Mouse (Mus musculus): ENCODE measurements at regions not wholly inside any gene's neighbourhood (a gene's known extent, or its start where the extent isn't known, plus 50 kb on each side); places are given as distances from the start of the nearest gene placed in this dataset.

- TF ChIP-seq CTCF (IDR thresholded peaks at IDR 0.05; ENCODE audit: extremely low read depth, insufficient read depth, low read length) (0 out of 2 replicates have a peak, but pooled peaks have one; percentile 2), POLR2A (IDR thresholded peaks at IDR 0.05; ENCODE audit: extremely low read depth, insufficient read depth, low read length) (no peak)
Measured at GRCm38 (mm10) chr1:35765692-35766091, 302.5 kb upstream of the Hs6st1 start.
